Mouse (Mus musculus) intestine, postnatal 0 days (tissue): Measurements from ENCODE around the gene Igf1r. TPM values are rescaled to one million over a fixed set of nuclear protein-coding genes. Genes with fewer than 3 reads are reported as not detected.

Experiments
- ATAC-seq: fragments of 200-750 bp; cut with Nextera tagmentation; 2 replicates; pipeline ENCODE4 v1.8.0; 2017; ENCODE audit warnings: mild to moderate bottlenecking, moderate TSS enrichment, moderate library complexity
- H3K27ac ChIP-seq: fragments of 300-500 bp; sonication (generic); 2 replicates; pipeline ENCODE4 v1.5.1; 2014; ENCODE audit warnings: mild to moderate bottlenecking, low read depth, low read length, moderate library complexity
- H3K27me3 ChIP-seq: fragments of 300-500 bp; sonication (generic); replicated peaks from 2 replicates; pipeline ENCODE4 v1.6.1; 2014; ENCODE audit warnings: low read length, mixed read lengths; ENCODE audit not compliant: control insufficient read depth, insufficient read depth
- H3K36me3 ChIP-seq: fragments of 300-500 bp; sonication (generic); 2 replicates; pipeline ENCODE4 v1.6.1; 2014; ENCODE audit warnings: mild to moderate bottlenecking, moderate library complexity; ENCODE audit not compliant: control insufficient read depth, insufficient read depth
- H3K4me1 ChIP-seq: fragments of 300-500 bp; sonication (generic); replicated peaks from 2 replicates; pipeline ENCODE4 v1.6.1; 2014; ENCODE audit warnings: antibody characterized with exemption, low read length, mixed read lengths; ENCODE audit not compliant: control insufficient read depth, insufficient read depth
- H3K4me2 ChIP-seq: fragments of 300-500 bp; sonication (generic); replicated peaks from 2 replicates; pipeline ENCODE4 v1.6.1; 2014; ENCODE audit warnings: low read depth, mild to moderate bottlenecking, moderate library complexity
- H3K4me3 ChIP-seq: fragments of 300-500 bp; sonication (generic); 2 replicates; pipeline ENCODE4 v1.5.1; 2014; ENCODE audit warnings: low read depth, low read length
- H3K9ac ChIP-seq: fragments of 300-500 bp; sonication (generic); 2 replicates; pipeline ENCODE4 v1.6.1; 2014; ENCODE audit warnings: mild to moderate bottlenecking, low read depth, low read length
- H3K9me3 ChIP-seq: fragments of 300-500 bp; sonication (generic); 2 replicates; pipeline ENCODE4 v1.6.1; 2016; ENCODE audit warnings: mixed run types; ENCODE audit not compliant: control insufficient read depth
- CTCF ChIP-seq: sonication (generic); IDR thresholded peaks from 2 replicates; pipeline ENCODE4 v1.5.1; 2016; ENCODE audit warnings: low read depth, mild to moderate bottlenecking, control low read depth, antibody characterized with exemption, moderate library complexity
- whole genome bisulfite sequencing: fragments of 180-500 bp; shearing (Covaris S2); extraction: QIAGEN DNeasy Blood & Tissue Kit; methylation state at CpG from one replicate; pipeline ENCODE4 v1.1.7; 2014; 5-methylcytosine and 5-hydroxymethylcytosine counted together
- polyA plus RNA-seq: library from polyadenylated mRNA; unstranded; fragments of >200 nt; fragmentation: Nextera tagmentation; extraction: Ambion mirVana; gene quantifications from 2 replicates; pipeline ENCODE4 v1.2.1, GENCODE M21; 2015

Igf1r gene
- polyA plus RNA-seq, 1 experiment from 2014 or later = 5.3 TPM

GRCm38 (mm10) chr7:68164074-68164473 lies 211.4 kb downstream of the Igf1r start:
- no peaks in the 10 kb centered on the region for H3K9me3 ChIP-seq
- no peak overlapping the region for H3K4me2 ChIP-seq
- TF ChIP-seq CTCF = no peak
- no peaks in the 10 kb centered on the region for H3K4me1 ChIP-seq
- no peak overlapping the region for H3K4me3 ChIP-seq
- ATAC-seq = no peak
- H3K9ac ChIP-seq = no peak overlapping the region
- no peak overlapping the region for H3K27ac ChIP-seq
- H3K27me3 ChIP-seq = no peaks in the 10 kb centered on the region
- H3K36me3 ChIP-seq = no peaks in the 10 kb centered on the region; the same call in 1 of the 2 replicates
- 52% methylated on average over 3 of the region's 3 CpGs for WGBS

- Histone ChIP-seq H3K4me3 (no peak overlapping the region), H3K36me3 (peaks cover 4% of the 10 kb centered on the region; the same call in 1 of the 2 replicates), H3K9me3 (no peaks in the 10 kb centered on the region), H3K4me1 (no peaks in the 10 kb centered on the region), H3K27ac (no peak overlapping the region), H3K9ac (no peak overlapping the region), H3K27me3 (no peaks in the 10 kb centered on the region), H3K4me2 (no peak overlapping the region)
- WGBS = 90% methylated on average over 7 of the region's 7 CpGs
- no peak for TF ChIP-seq CTCF
- ATAC-seq = no peak
These were observed 220.1 kb downstream of the Igf1r start for GRCm38 (mm10) chr7:68172776-68173175.

GRCm38 (mm10) chr7:68179672-68180071 lies 227.0 kb downstream of the Igf1r start:
- Histone ChIP-seq H3K36me3 (peaks cover 14% of the 10 kb centered on the region; the same call in 1 of the 2 replicates), H3K4me2 (no peak overlapping the region), H3K27ac (no peak overlapping the region), H3K27me3 (no peaks in the 10 kb centered on the region), H3K4me3 (no peak overlapping the region), H3K4me1 (no peaks in the 10 kb centered on the region), H3K9ac (no peak overlapping the region), H3K9me3 (no peaks in the 10 kb centered on the region)
- TF ChIP-seq CTCF = peak; percentile 36
- ATAC-seq = no peak
- WGBS = 95% methylated on average over 1 of the region's 1 CpGs

GRCm38 (mm10) chr7:68181104-68181503 lies 228.5 kb downstream of the Igf1r start:
- Histone ChIP-seq H3K4me2 (no peak overlapping the region), H3K9ac (no peak overlapping the region), H3K4me3 (no peak overlapping the region), H3K27me3 (no peaks in the 10 kb centered on the region), H3K36me3 (peaks cover 14% of the 10 kb centered on the region; the same call in 1 of the 2 replicates), H3K9me3 (no peaks in the 10 kb centered on the region), H3K4me1 (no peaks in the 10 kb centered on the region), H3K27ac (no peak overlapping the region)
- ATAC-seq = no peak
- no peak for TF ChIP-seq CTCF
- 80% methylated on average over 1 of the region's 1 CpGs for WGBS

GRCm38 (mm10) chr7:68182025-68182424 lies 229.4 kb downstream of the Igf1r start:
- Histone ChIP-seq H3K36me3 (peaks cover 17% of the 10 kb centered on the region), H3K27ac (no peak overlapping the region), H3K4me3 (no peak overlapping the region), H3K4me1 (no peaks in the 10 kb centered on the region), H3K9me3 (no peaks in the 10 kb centered on the region), H3K9ac (no peak overlapping the region), H3K4me2 (no peak overlapping the region), H3K27me3 (no peaks in the 10 kb centered on the region)
- ATAC-seq = no peak
- WGBS = 85% methylated on average over 7 of the region's 7 CpGs
- no peak for TF ChIP-seq CTCF

GRCm38 (mm10) chr7:68182773-68183172 lies 230.1 kb downstream of the Igf1r start:
- Histone ChIP-seq H3K27me3 (no peaks in the 10 kb centered on the region), H3K4me1 (no peaks in the 10 kb centered on the region), H3K4me3 (no peak overlapping the region), H3K27ac (no peak overlapping the region), H3K4me2 (no peak overlapping the region), H3K36me3 (peaks cover 22% of the 10 kb centered on the region), H3K9me3 (no peaks in the 10 kb centered on the region), H3K9ac (no peak overlapping the region)
- 95% methylated on average over 6 of the region's 6 CpGs for WGBS
- no peak for TF ChIP-seq CTCF
- no peak for ATAC-seq

- no peaks in the 10 kb centered on the region for H3K27me3 ChIP-seq
- H3K4me1 ChIP-seq = no peaks in the 10 kb centered on the region
- peaks cover 22% of the 10 kb centered on the region for H3K36me3 ChIP-seq
- no peak for ATAC-seq
- H3K4me2 ChIP-seq = no peak overlapping the region
- no peak for TF ChIP-seq CTCF
- H3K9ac ChIP-seq = no peak overlapping the region
- no peak overlapping the region for H3K4me3 ChIP-seq
- no peaks in the 10 kb centered on the region for H3K9me3 ChIP-seq
- H3K27ac ChIP-seq = no peak overlapping the region
- WGBS = 86% methylated on average over 10 of the region's 10 CpGs
These were observed 230.8 kb downstream of the Igf1r start for GRCm38 (mm10) chr7:68183421-68183820.
